Mouse (Mus musculus) limb, embryonic 12.5 days (tissue): ENCODE data around the gene Dram2. TPM values are rescaled to one million over a fixed set of nuclear protein-coding genes. Genes with fewer than 3 reads are reported as not detected.

Experiments used
- ATAC-seq: fragments of 200-750 bp; cut with Nextera tagmentation; 2 replicates; pipeline ENCODE4 v1.8.0; 2017; ENCODE audit warnings: low read depth, moderate TSS enrichment; ENCODE audit not compliant: insufficient number of reproducible peaks, insufficient read depth, low FRiP score, low TSS enrichment
- H3K27ac ChIP-seq: fragments of 300-500 bp; sonication (generic); 2 replicates; pipeline ENCODE4 v1.5.1; 2016; ENCODE audit warnings: mild to moderate bottlenecking, moderate library complexity
- H3K27me3 ChIP-seq: fragments of 300-500 bp; sonication (generic); 2 replicates; pipeline ENCODE4 v1.6.1; 2016; ENCODE audit warnings: mild to moderate bottlenecking, moderate library complexity
- H3K36me3 ChIP-seq: fragments of 300-500 bp; sonication (generic); 2 replicates; pipeline ENCODE4 v1.6.1; 2016; ENCODE audit warnings: mild to moderate bottlenecking, moderate library complexity
- H3K4me1 ChIP-seq: fragments of 300-500 bp; sonication (generic); replicated peaks from 2 replicates; pipeline ENCODE4 v1.6.1; 2016
- H3K4me2 ChIP-seq: fragments of 300-500 bp; sonication (generic); 2 replicates; pipeline ENCODE4 v1.6.1; 2016; ENCODE audit warnings: mild to moderate bottlenecking, moderate library complexity
- H3K4me3 ChIP-seq: fragments of 300-500 bp; sonication (generic); replicated peaks from 2 replicates; pipeline ENCODE4 v1.5.1; 2016; ENCODE audit warnings: mild to moderate bottlenecking
- H3K9ac ChIP-seq: fragments of 300-500 bp; sonication (generic); replicated peaks from 2 replicates; pipeline ENCODE4 v1.6.1; 2016; ENCODE audit warnings: mild to moderate bottlenecking, moderate library complexity
- H3K9me3 ChIP-seq: fragments of 300-500 bp; sonication (generic); 2 replicates; pipeline ENCODE4 v1.6.1; 2016; ENCODE audit warnings: mild to moderate bottlenecking, moderate library complexity
- WGBS: fragments of 180-500 bp; shearing (Covaris S2); methylation state at CpG from one replicate; pipeline ENCODE4 v1.1.7; 2016; 5-methylcytosine and 5-hydroxymethylcytosine counted together
- polyA plus RNA-seq: library from polyadenylated mRNA; unstranded; fragments of >200 nt; fragmentation: Nextera tagmentation; extraction: Ambion mirVana; gene quantifications from 2 replicates; pipeline ENCODE4 v1.2.1, GENCODE M21; 2016

Dram2 gene
- polyA plus RNA-seq: 39.6 and 40.2 TPM in 2 replicates

DNA sequence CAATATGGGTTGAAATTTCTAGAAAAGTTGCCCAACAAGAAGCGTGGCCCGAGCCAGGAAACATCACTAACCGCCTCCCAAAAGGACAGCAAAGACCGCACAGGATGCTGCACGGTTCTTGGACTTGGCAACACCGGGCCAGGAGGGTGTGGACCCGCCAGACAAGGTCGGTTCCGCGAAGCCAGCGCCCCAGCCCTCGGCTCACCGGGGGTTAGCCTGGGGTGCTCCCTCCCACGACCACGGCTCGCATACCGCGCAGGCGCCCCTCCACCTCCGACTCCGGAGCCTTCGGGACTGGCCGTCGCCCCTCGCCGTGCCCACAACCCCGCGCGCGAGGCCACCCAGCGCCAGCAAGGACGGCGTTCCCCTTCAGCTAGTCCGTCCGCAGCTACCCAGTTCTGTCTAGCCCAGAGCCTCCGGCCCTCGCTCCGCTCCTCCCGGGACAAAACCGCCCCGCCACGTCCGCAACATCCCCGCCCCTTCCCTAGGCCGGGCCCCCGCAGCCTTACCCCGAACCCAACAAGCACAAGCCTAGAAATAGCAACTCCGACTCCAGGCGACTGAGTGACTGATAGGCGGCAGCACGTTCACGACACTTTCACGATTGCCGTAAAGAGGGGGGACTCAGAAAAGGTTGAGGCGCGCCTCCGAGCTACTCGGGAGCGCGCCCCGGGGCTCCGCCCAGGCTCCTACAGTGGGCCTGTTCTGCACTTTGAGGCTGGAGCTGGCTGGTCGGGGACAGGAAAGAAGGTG, at the start of gene Dram2, which contains the start of gene Cept1:
Dram2 (plus strand) TSS at position 628 of the 753 bp plus-strand sequence.
Cept1 (minus strand) TSS at position 632 of the 753 bp plus-strand sequence.
- Histone ChIP-seq H3K36me3 (peaks cover 4% of the 10 kb centered on the region; the same call in 1 of the 2 replicates), H3K4me1 (peaks cover 13% of the 10 kb centered on the region), H3K27me3 (no peaks in the 10 kb centered on the region), H3K4me2 (peak within 1 kb of the TSS; percentile 57), H3K9ac (peak within 1 kb of the TSS; percentile 85), H3K4me3 (peak within 1 kb of the TSS; percentile 79), H3K9me3 (no peaks in the 10 kb centered on the region), H3K27ac (peak within 1 kb of the TSS; percentile 98)
- under 1% methylated on average over 62 of the region's 63 CpGs for WGBS
- ATAC-seq: peak; percentile 98

GRCm38 (mm10) chr3:106500510-106500909, 47.1 kb upstream of the Dram2 start:
- 94% methylated on average over 2 of the region's 2 CpGs for WGBS
- H3K4me1 ChIP-seq: no peaks in the 10 kb centered on the region
- ATAC-seq: no peak
- peaks cover 42% of the 10 kb centered on the region for H3K36me3 ChIP-seq
- H3K9ac ChIP-seq: no peak overlapping the region
- no peak overlapping the region for H3K27ac ChIP-seq
- H3K9me3 ChIP-seq: no peaks in the 10 kb centered on the region
- no peak overlapping the region for H3K4me3 ChIP-seq
- H3K4me2 ChIP-seq: no peak overlapping the region
- no peaks in the 10 kb centered on the region for H3K27me3 ChIP-seq

DNA sequence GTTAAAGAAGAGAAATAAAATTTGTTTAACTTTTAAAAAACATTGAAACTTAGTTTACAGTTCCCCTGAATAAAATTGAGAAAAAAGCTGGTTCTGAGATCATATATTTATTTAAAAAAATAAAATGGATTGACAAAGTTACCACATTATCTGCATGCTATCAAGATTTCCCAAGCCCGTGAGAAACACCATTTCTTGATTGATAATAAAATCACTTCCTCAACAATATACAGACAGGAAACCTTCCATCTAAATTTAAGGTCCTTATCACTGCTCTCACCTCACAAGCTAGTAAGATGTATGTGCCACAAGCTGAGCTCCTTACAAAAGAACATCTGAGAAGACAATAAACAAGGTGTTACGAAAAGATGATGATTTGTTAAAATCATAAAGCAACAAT, 44.7 kb upstream of the Dram2 start:
- no peak for ATAC-seq
- H3K4me1 ChIP-seq: no peaks in the 10 kb centered on the region

DNA sequence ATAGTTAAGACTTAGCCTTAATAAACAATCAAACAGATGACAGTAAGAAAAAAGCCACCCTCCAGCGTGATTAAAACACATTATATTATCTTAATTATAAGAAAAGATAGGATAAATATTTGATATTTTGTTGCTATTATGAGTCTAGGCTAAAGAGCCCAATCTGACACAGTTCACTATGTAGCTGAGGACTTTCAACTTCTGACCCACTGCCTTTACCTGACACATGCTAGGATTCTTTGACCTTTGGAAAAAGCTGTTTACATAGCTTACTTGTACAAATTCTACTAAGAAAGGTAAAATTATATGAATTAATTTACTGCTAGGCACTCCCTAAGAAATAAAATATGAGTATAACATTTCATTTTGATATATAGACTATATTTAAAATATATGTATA, 36.9 kb upstream of the Dram2 start:
- no peak for ATAC-seq
- H3K9me3 ChIP-seq: no peaks in the 10 kb centered on the region
- H3K27ac ChIP-seq: no peak overlapping the region
- H3K4me1 ChIP-seq: no peaks in the 10 kb centered on the region
- H3K36me3 ChIP-seq: 0 out of 2 replicates have a peak, but pooled peaks cover 7% of the 10 kb centered on the region
- no peak overlapping the region for H3K9ac ChIP-seq
- 88% methylated on average over 1 of the region's 1 CpGs for WGBS
- no peak overlapping the region for H3K4me2 ChIP-seq
- H3K27me3 ChIP-seq: no peaks in the 10 kb centered on the region
- no peak overlapping the region for H3K4me3 ChIP-seq

More for the DNA sequence above, 44.7 kb upstream of the Dram2 start:
- H3K9me3 ChIP-seq: no peaks in the 10 kb centered on the region
- H3K27me3 ChIP-seq: no peaks in the 10 kb centered on the region
- no peak overlapping the region for H3K9ac ChIP-seq
- no peak overlapping the region for H3K4me3 ChIP-seq
- H3K36me3 ChIP-seq: peaks cover 46% of the 10 kb centered on the region
- H3K27ac ChIP-seq: no peak overlapping the region
- no peak overlapping the region for H3K4me2 ChIP-seq
- 89% methylated on average over 2 of the region's 2 CpGs for WGBS

- H3K4me3 ChIP-seq: no peak overlapping the region
- no peak overlapping the region for H3K27ac ChIP-seq
- no peak overlapping the region for H3K4me2 ChIP-seq
- H3K27me3 ChIP-seq: no peaks in the 10 kb centered on the region
- no peak for ATAC-seq
- H3K4me1 ChIP-seq: no peaks in the 10 kb centered on the region
- H3K9me3 ChIP-seq: no peaks in the 10 kb centered on the region
- H3K36me3 ChIP-seq: 0 out of 2 replicates have a peak, but pooled peaks cover 10% of the 10 kb centered on the region
- 88% methylated on average over 6 of the region's 6 CpGs for WGBS
- H3K9ac ChIP-seq: no peak overlapping the region
Observed at GRCm38 (mm10) chr3:106515016-106515415, 32.6 kb upstream of the Dram2 start.

- whole genome bisulfite sequencing: 97% methylated on average over 1 of the region's 1 CpGs
- no peak overlapping the region for H3K4me2 ChIP-seq
- ATAC-seq: no peak
- no peaks in the 10 kb centered on the region for H3K9me3 ChIP-seq
- no peak overlapping the region for H3K9ac ChIP-seq
- no peak overlapping the region for H3K4me3 ChIP-seq
- H3K27ac ChIP-seq: no peak overlapping the region
- no peaks in the 10 kb centered on the region for H3K27me3 ChIP-seq
- no peaks in the 10 kb centered on the region for H3K4me1 ChIP-seq
- H3K36me3 ChIP-seq: 0 out of 2 replicates have a peak, but pooled peaks cover 9% of the 10 kb centered on the region
Observed at GRCm38 (mm10) chr3:106522730-106523129, 24.9 kb upstream of the Dram2 start.

- H3K4me1 ChIP-seq: no peaks in the 10 kb centered on the region
- 0 out of 2 replicates have a peak, but pooled peaks cover 3% of the 10 kb centered on the region for H3K36me3 ChIP-seq
- H3K9me3 ChIP-seq: no peaks in the 10 kb centered on the region
- no peak overlapping the region for H3K4me3 ChIP-seq
- no peaks in the 10 kb centered on the region for H3K27me3 ChIP-seq
- H3K9ac ChIP-seq: no peak overlapping the region
- no peak for ATAC-seq
- no peak overlapping the region for H3K4me2 ChIP-seq
- WGBS: 92% methylated on average over 2 of the region's 2 CpGs
- no peak overlapping the region for H3K27ac ChIP-seq
Observed at GRCm38 (mm10) chr3:106526411-106526810, 21.2 kb upstream of the Dram2 start.

GRCm38 (mm10) chr3:106528032-106528431, 19.6 kb upstream of the Dram2 start:
- no peak overlapping the region for H3K9ac ChIP-seq
- no peaks in the 10 kb centered on the region for H3K27me3 ChIP-seq
- H3K9me3 ChIP-seq: no peaks in the 10 kb centered on the region
- WGBS: 89% methylated on average over 2 of the region's 2 CpGs
- H3K4me1 ChIP-seq: no peaks in the 10 kb centered on the region
- no peak overlapping the region for H3K4me2 ChIP-seq
- ATAC-seq: no peak
- H3K27ac ChIP-seq: no peak overlapping the region
- no peak overlapping the region for H3K4me3 ChIP-seq
- H3K36me3 ChIP-seq: peaks cover 8% of the 10 kb centered on the region; the same call in 1 of the 2 replicates

GRCm38 (mm10) chr3:106533277-106533676, 14.3 kb upstream of the Dram2 start:
- Histone ChIP-seq H3K27ac (no peak overlapping the region), H3K4me1 (no peaks in the 10 kb centered on the region), H3K9ac (no peak overlapping the region), H3K4me3 (no peak overlapping the region), H3K9me3 (no peaks in the 10 kb centered on the region), H3K27me3 (no peaks in the 10 kb centered on the region), H3K4me2 (no peak overlapping the region), H3K36me3 (peaks cover 30% of the 10 kb centered on the region; the same call in 1 of the 2 replicates)
- no peak for ATAC-seq
- WGBS: 93% methylated on average over 2 of the region's 2 CpGs

DNA sequence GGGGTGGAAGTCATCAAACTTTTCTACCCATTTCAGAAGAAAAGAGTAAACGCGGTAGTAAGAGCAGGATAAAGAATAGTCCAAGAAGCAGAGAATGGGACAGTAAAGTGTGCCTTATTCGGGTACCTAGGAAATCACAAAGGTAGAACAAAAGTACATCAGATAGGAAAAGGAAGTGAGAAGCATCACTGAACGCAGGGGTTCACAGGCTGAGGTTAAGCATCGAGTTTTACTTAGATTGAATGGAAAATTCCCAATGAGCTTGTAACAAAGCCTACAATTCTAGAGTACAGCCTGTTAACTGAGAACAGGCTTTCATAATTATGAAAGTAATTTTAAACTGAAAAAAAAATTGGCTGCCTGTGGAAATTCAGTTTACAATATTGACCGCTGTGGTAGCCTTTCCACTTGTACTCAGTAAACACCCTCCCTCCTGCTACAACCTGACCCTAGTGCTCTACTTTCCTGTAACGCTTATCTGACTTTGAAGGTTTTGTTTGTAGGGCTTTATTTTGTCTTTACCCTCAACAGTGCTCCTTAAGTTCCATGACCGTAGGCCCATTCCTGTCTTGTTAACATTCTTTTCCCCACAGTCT, 2.8 kb upstream of the Dram2 start:
- Histone ChIP-seq H3K9me3 (no peaks in the 10 kb centered on the region), H3K4me1 (peaks cover 13% of the 10 kb centered on the region), H3K27ac (no peak overlapping the region), H3K4me3 (no peak overlapping the region), H3K4me2 (no peak overlapping the region), H3K36me3 (no peaks in the 10 kb centered on the region), H3K9ac (no peak overlapping the region), H3K27me3 (no peaks in the 10 kb centered on the region)
- no peak for ATAC-seq
- 89% methylated on average over 8 of the region's 8 CpGs for WGBS

- no peaks in the 10 kb centered on the region for H3K27me3 ChIP-seq
- H3K36me3 ChIP-seq: peaks cover 8% of the 10 kb centered on the region; the same call in 1 of the 2 replicates
- peak overlapping the region; percentile 98 for H3K27ac ChIP-seq
- no peak; the same call in none of the 2 replicates for ATAC-seq
- peaks cover 13% of the 10 kb centered on the region for H3K4me1 ChIP-seq
- H3K4me2 ChIP-seq: peak overlapping the region; percentile 57
- peak overlapping the region; percentile 79 for H3K4me3 ChIP-seq
- under 1% methylated on average over 27 of the region's 27 CpGs for WGBS
- no peaks in the 10 kb centered on the region for H3K9me3 ChIP-seq
- H3K9ac ChIP-seq: peak overlapping the region; percentile 85
Observed at GRCm38 (mm10) chr3:106547924-106548539, 434 bp downstream of the Dram2 start.
